Comparison of ENCODE assay signal across 11 mouse cellular contexts in the genomic region with DNA sequence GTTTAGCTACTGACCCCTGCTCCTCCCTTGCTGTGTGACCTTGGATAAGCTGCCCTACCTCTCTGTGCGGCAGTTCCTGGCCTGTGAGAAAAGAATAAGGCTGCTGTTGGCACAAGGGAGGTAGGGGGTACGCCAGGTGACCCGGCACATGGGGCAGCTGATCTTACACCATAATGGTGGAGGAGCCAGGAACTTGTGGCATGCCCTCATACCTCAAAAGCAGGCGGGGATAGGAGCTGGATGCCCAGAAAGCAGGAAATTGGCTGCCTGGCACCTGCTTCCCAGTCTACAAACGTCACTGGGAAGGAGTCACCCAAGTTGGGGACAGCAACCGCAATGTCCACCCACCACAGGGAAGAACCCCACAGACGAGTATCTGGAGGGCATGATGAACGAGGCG. TPM values are rescaled to one million over a fixed set of nuclear protein-coding genes. Genes with fewer than 3 reads are reported as not detected.
DNase-seq lines count a peak whose midpoint lies in the region; ATAC-seq and TF ChIP-seq lines count a peak whose summit lies in the region.
"Had no signal": no experiment of that assay in that cellular context is flagged by ENCODE, and none has a peak within 500 bp of the region (broad histone marks: within the 10 kb centered on the region; RNA-seq: fewer than 3 reads in every experiment).

No protein-coding gene starts in this region.

- H3K4me1 ChIP-seq in heart, embryonic 13.5 days = peaks cover 85% of the 10 kb centered on the region
- H3K4me1 ChIP-seq in megakaryocyte, embryonic 14.5 days = peaks cover 94% of the 10 kb centered on the region
- 0 out of 2 replicates have a peak, but pooled peaks cover 5% of the 10 kb centered on the region for H3K4me1 ChIP-seq in intestine, postnatal 0 days (replicated peaks; ENCODE audit: control insufficient read depth, insufficient read depth, low read length)
- H3K4me1 ChIP-seq in kidney, adult 2 months (ENCODE audit: control insufficient read depth, insufficient read depth, low read length) = no peaks in the 10 kb centered on the region

- peak overlapping the region; percentile 76 for H3K4me2 ChIP-seq in heart, embryonic 13.5 days
- H3K4me2 ChIP-seq in intestine, postnatal 0 days (replicated peaks; ENCODE audit: low read depth) = peak overlapping the region; percentile 48
- H3K4me2 ChIP-seq: forebrain, embryonic 15.5 days had no signal

- DNase-seq in heart, adult 8-10 months (ENCODE audit: low spot score) = no peak
- no peak for DNase-seq in spleen, postnatal 4 days (ENCODE audit: low spot score in 2 of 2)
- no peak for DNase-seq in kidney, adult 2 months
- DNase-seq: cerebellum, adult 8-10 months had no signal

- WGBS in heart, embryonic 13.5 days = 78% methylated on average over 9 of the region's 9 CpGs
- WGBS in intestine, postnatal 0 days = 71% methylated on average over 9 of the region's 9 CpGs
- 79% methylated on average over 9 of the region's 9 CpGs for WGBS in kidney, adult 2 months

- peak overlapping the region; percentile 5; the same call in 1 of the 2 replicates for H3K4me3 ChIP-seq in heart, embryonic 13.5 days
- H3K4me3 ChIP-seq in megakaryocyte, embryonic 14.5 days (replicated peaks) = peak overlapping the region; percentile 0
- H3K4me3 ChIP-seq in intestine, postnatal 0 days (ENCODE audit: low read depth, low read length) = no peak overlapping the region
- H3K4me3 ChIP-seq in kidney, adult 2 months (ENCODE audit: insufficient read depth, low read depth, low read length) = no peak overlapping the region
- H3K4me3 ChIP-seq: forebrain, embryonic 15.5 days; myocyte had no signal

- H3K27me3 ChIP-seq in heart, embryonic 13.5 days (replicated peaks) = no peaks in the 10 kb centered on the region
- peaks cover 42% of the 10 kb centered on the region for H3K27me3 ChIP-seq in megakaryocyte, embryonic 14.5 days (replicated peaks)
- no peaks in the 10 kb centered on the region for H3K27me3 ChIP-seq in intestine, postnatal 0 days (replicated peaks; ENCODE audit: control insufficient read depth, insufficient read depth, low read length)
- H3K27me3 ChIP-seq in kidney, adult 2 months (replicated peaks; ENCODE audit: control insufficient read depth, insufficient read depth, low read length) = no peaks in the 10 kb centered on the region
- H3K27me3 ChIP-seq: forebrain, embryonic 15.5 days had no signal

- H3K9ac ChIP-seq in heart, embryonic 13.5 days = peak overlapping the region; percentile 84; the same call in 1 of the 2 replicates
- no peak overlapping the region for H3K9ac ChIP-seq in intestine, postnatal 0 days (ENCODE audit: low read depth, low read length)
- H3K9ac ChIP-seq: forebrain, embryonic 15.5 days had no signal

- no peak for TF ChIP-seq CTCF in intestine, postnatal 0 days (IDR thresholded peaks at IDR 0.05; ENCODE audit: low read depth)
- no peak for TF ChIP-seq CTCF in kidney, adult 2 months (conservative IDR thresholded peaks at IDR 0.05; ENCODE audit: insufficient read depth, insufficient read length, low read depth, low read length)

- no peak for TF ChIP-seq POLR2A in kidney, adult 2 months (IDR thresholded peaks at IDR 0.05; ENCODE audit: low read depth, low read length)

- H3K36me3 ChIP-seq in heart, embryonic 13.5 days = peaks cover 36% of the 10 kb centered on the region
- H3K36me3 ChIP-seq in megakaryocyte, embryonic 14.5 days (replicated peaks; ENCODE audit: low read length) = peaks cover 8% of the 10 kb centered on the region
- peaks cover 4% of the 10 kb centered on the region; the same call in 1 of the 2 replicates for H3K36me3 ChIP-seq in intestine, postnatal 0 days (ENCODE audit: control insufficient read depth, insufficient read depth)
- no peaks in the 10 kb centered on the region for H3K36me3 ChIP-seq in kidney, adult 2 months (ENCODE audit: control insufficient read depth, insufficient read depth, low read length)
- H3K36me3 ChIP-seq: forebrain, embryonic 15.5 days had no signal

- no peak overlapping the region for H3K27ac ChIP-seq in heart, embryonic 13.5 days (replicated peaks)
- H3K27ac ChIP-seq in intestine, postnatal 0 days (ENCODE audit: low read depth, low read length) = no peak overlapping the region
- no peak overlapping the region for H3K27ac ChIP-seq in kidney, adult 2 months (ENCODE audit: insufficient read depth, low read depth, low read length)
- H3K27ac ChIP-seq: forebrain, embryonic 15.5 days; hindbrain, postnatal 0 days had no signal

- H3K9me3 ChIP-seq in heart, embryonic 13.5 days = no peaks in the 10 kb centered on the region
- H3K9me3 ChIP-seq in megakaryocyte, embryonic 14.5 days = no peaks in the 10 kb centered on the region
- no peaks in the 10 kb centered on the region for H3K9me3 ChIP-seq in intestine, postnatal 0 days (ENCODE audit: control insufficient read depth)
- H3K9me3 ChIP-seq: forebrain, embryonic 15.5 days had no signal

- no peak for ATAC-seq in heart, embryonic 13.5 days (ENCODE audit: extremely low read depth, insufficient number of reproducible peaks, low FRiP score, low TSS enrichment)
- no peak for ATAC-seq in megakaryocyte, adult 5-6 weeks (ENCODE audit: poor library complexity, severe bottlenecking)
- ATAC-seq in intestine, postnatal 0 days = no peak
- ATAC-seq: forebrain, embryonic 15.5 days had no signal

RNA-seq across cellular contexts. Expression of a gene that starts 4.9 kb away (rescaled TPM):
- 1,696 and 1,855 TPM in 2 replicates for polyA plus RNA-seq in heart, embryonic 13.5 days (2015; fragmentation: Nextera tagmentation; extraction: Ambion mirVana)
- total RNA-seq in heart, adult 8-10 months (2022) = 10 to 100 TPM; 40.0 to 70.3 (median 65.6) TPM
- 143 and 182 TPM in 2 replicates for polyA plus RNA-seq in megakaryocyte, embryonic 14.5 days (2012; ENCODE audit: insufficient read depth, low replicate concordance)
- not detected in 2 replicates for total RNA-seq in megakaryocyte, adult 5-6 weeks (2015)
- not detected in 2 replicates for total RNA-seq in megakaryocyte, adult 5-6 weeks (2017)
- 1,325 and 1,382 TPM in 2 replicates for polyA plus RNA-seq in intestine, postnatal 0 days (2015; fragmentation: Nextera tagmentation; extraction: Ambion mirVana)
- polyA plus RNA-seq in kidney, adult 2 months (2012; rRNA removed) = 155 and 157 TPM in 2 replicates

RNA-seq across cellular contexts. Expression of a gene that starts 59.7 kb away (rescaled TPM):
- polyA plus RNA-seq in heart, embryonic 13.5 days (2015; fragmentation: Nextera tagmentation; extraction: Ambion mirVana) = 35.5 and 35.9 TPM in 2 replicates
- total RNA-seq in heart, adult 8-10 months (2022) = under 1 TPM; 0.47 to 0.55 (median 0.51) TPM
- 5.1 and 8.1 TPM in 2 replicates for polyA plus RNA-seq in megakaryocyte, embryonic 14.5 days (2012; ENCODE audit: insufficient read depth, low replicate concordance)
- 0.36 and 0.38 TPM in 2 replicates for total RNA-seq in megakaryocyte, adult 5-6 weeks (2015)
- 0.73 TPM in 1 of 2 replicates, not detected in the other for total RNA-seq in megakaryocyte, adult 5-6 weeks (2017)
- 6.4 and 7.0 TPM in 2 replicates for polyA plus RNA-seq in intestine, postnatal 0 days (2015; fragmentation: Nextera tagmentation; extraction: Ambion mirVana)
- 3.8 and 4.6 TPM in 2 replicates for polyA plus RNA-seq in kidney, adult 2 months (2012; rRNA removed)

Comparison
In these comparisons a context has a peak if more than half of its experiments do, and no peak if none do; other contexts are left out.
1. H3K4me3 ChIP-seq: peak in heart, embryonic 13.5 days (single experiment) and megakaryocyte, embryonic 14.5 days (single experiment); none in intestine, postnatal 0 days (single experiment) and kidney, adult 2 months (single experiment).